Mouse (Mus musculus): ENCODE measurements around the gene Gm9040. TPM values are rescaled to one million over a fixed set of nuclear protein-coding genes. Genes with fewer than 3 reads are reported as not detected.
"Not testable (repeated sequence)": the region's sequence is repeated elsewhere in the genome, so short reads cannot be mapped to it uniquely, and the experiment has no call there.

The Gm9040 gene
- polyA plus RNA-seq, 1 experiment from 2014 or later = 0.08 TPM

DNA sequence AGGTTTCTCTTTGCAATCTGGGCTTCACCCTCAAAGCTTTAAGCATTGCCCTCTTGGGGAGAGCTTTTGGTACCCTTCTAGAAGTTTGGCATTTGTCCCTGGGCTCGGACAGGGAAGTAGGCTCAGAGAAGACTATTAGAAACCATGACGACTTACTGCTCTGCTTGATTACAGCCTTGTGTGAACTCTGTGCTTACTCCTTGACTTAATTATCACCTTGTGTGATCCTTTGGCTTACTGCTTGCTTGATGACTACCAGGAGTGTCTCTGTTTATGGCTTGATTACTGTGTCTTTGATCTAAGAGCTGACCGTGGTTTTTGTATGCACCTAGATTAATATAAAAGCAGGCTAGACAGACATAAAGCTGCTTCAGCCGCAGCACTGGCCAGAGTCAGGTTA lies 48.7 kb downstream of the Gm9040 start:
- H3K36me3 ChIP-seq; H3K4me2 ChIP-seq; H3K9ac ChIP-seq; H3K27ac ChIP-seq; H3K4me3 ChIP-seq; H3K9me3 ChIP-seq; H3K4me1 ChIP-seq (replicated peaks); H3K27me3 ChIP-seq; ATAC-seq (ENCODE audit: low FRiP score): not testable (repeated sequence)
- no CpG with 5 or more reads among the region's 4 CpGs for WGBS

Other genes with a start within 250 kb of the Gm9040 start
- 36.6 and 37.1 TPM in 2 replicates for gene Mdm1, start 185.2 kb downstream of the Gm9040 start, polyA plus RNA-seq (2015; fragmentation: Nextera tagmentation; extraction: Ambion mirVana)
- not detected in 2 replicates for gene Il22, start 122.0 kb downstream of the Gm9040 start, polyA plus RNA-seq (2015; fragmentation: Nextera tagmentation; extraction: Ambion mirVana)
- gene Gm32717, start 86.2 kb downstream of the Gm9040 start, polyA plus RNA-seq (2015; fragmentation: Nextera tagmentation; extraction: Ambion mirVana) = 0.32 and 0.35 TPM in 2 replicates
- gene Gm32802, start 68.3 kb downstream of the Gm9040 start, polyA plus RNA-seq (2015; fragmentation: Nextera tagmentation; extraction: Ambion mirVana) = 0.32 and 0.35 TPM in 2 replicates
- gene Iltifb, start 31.9 kb downstream of the Gm9040 start, polyA plus RNA-seq (2015; fragmentation: Nextera tagmentation; extraction: Ambion mirVana) = not detected in 2 replicates
- gene Gm9044, start 5.4 kb upstream of the Gm9040 start, polyA plus RNA-seq (2015; fragmentation: Nextera tagmentation; extraction: Ambion mirVana) = 0.08 TPM in 1 of 2 replicates, not detected in the other
- 0.09 TPM in 1 of 2 replicates, not detected in the other for gene Gm9045, start 10.9 kb upstream of the Gm9040 start, polyA plus RNA-seq (2015; fragmentation: Nextera tagmentation; extraction: Ambion mirVana)
- not detected in 2 replicates for gene Gm9046, start 16.3 kb upstream of the Gm9040 start, polyA plus RNA-seq (2015; fragmentation: Nextera tagmentation; extraction: Ambion mirVana)
- gene Gm9048, start 21.7 kb upstream of the Gm9040 start, polyA plus RNA-seq (2015; fragmentation: Nextera tagmentation; extraction: Ambion mirVana) = not detected in 2 replicates
- gene Gm9049, start 27.1 kb upstream of the Gm9040 start, polyA plus RNA-seq (2015; fragmentation: Nextera tagmentation; extraction: Ambion mirVana) = 0.09 TPM in 1 of 2 replicates, not detected in the other
- not detected in 2 replicates for gene Ifng, start 114.1 kb upstream of the Gm9040 start, polyA plus RNA-seq (2015; fragmentation: Nextera tagmentation; extraction: Ambion mirVana)